Mouse (Mus musculus): ENCODE data around the gene Ano2. TPM values are rescaled to one million over a fixed set of nuclear protein-coding genes. Genes with fewer than 3 reads are reported as not detected.

Ano2 gene
- polyA plus RNA-seq, 1 experiment from 2014 or later = 0.05 TPM

GRCm38 (mm10) chr6:125680613-125681012 lies 9.6 kb upstream of the Ano2 start:
- H3K9ac ChIP-seq = no peak overlapping the region

GRCm38 (mm10) chr6:125685420-125685819 lies 4.8 kb upstream of the Ano2 start:
- Histone ChIP-seq H3K9me3 (no peaks in the 10 kb centered on the region), H3K4me1 (peaks cover 11% of the 10 kb centered on the region), H3K27ac (no peak overlapping the region), H3K36me3 (no peaks in the 10 kb centered on the region), H3K4me2 (no peak overlapping the region), H3K4me3 (no peak overlapping the region), H3K27me3 (peaks cover 14% of the 10 kb centered on the region), H3K9ac (no peak overlapping the region)
- ATAC-seq (ENCODE audit: insufficient number of reproducible peaks, low FRiP score, low TSS enrichment, low read depth) = no peak

More at GRCm38 (mm10) chr6:125680613-125681012, 9.6 kb upstream of the Ano2 start:
- H3K4me1 ChIP-seq = peaks cover 12% of the 10 kb centered on the region
- 24% methylated on average over 11 of the region's 11 CpGs for WGBS
- no peak overlapping the region for H3K27ac ChIP-seq
- no peaks in the 10 kb centered on the region for H3K9me3 ChIP-seq
- no peaks in the 10 kb centered on the region for H3K27me3 ChIP-seq
- no peak overlapping the region for H3K4me3 ChIP-seq
- no peak for ATAC-seq (ENCODE audit: insufficient number of reproducible peaks, low FRiP score, low TSS enrichment, low read depth)
- no peak overlapping the region for H3K4me2 ChIP-seq
- no peaks in the 10 kb centered on the region for H3K36me3 ChIP-seq

GRCm38 (mm10) chr6:125687986-125688385 lies 2.2 kb upstream of the Ano2 start:
- 41% methylated on average over 1 of the region's 1 CpGs for WGBS
- peaks cover 9% of the 10 kb centered on the region for H3K4me1 ChIP-seq
- H3K27ac ChIP-seq = no peak overlapping the region
- no peak overlapping the region for H3K4me2 ChIP-seq
- no peaks in the 10 kb centered on the region for H3K36me3 ChIP-seq
- no peaks in the 10 kb centered on the region for H3K9me3 ChIP-seq
- H3K4me3 ChIP-seq = no peak overlapping the region
- H3K9ac ChIP-seq = no peak overlapping the region
- ATAC-seq (ENCODE audit: insufficient number of reproducible peaks, low FRiP score, low TSS enrichment, low read depth) = no peak
- peaks cover 23% of the 10 kb centered on the region for H3K27me3 ChIP-seq

GRCm38 (mm10) chr6:125701146-125701545 lies 10.9 kb downstream of the Ano2 start:
- H3K9me3 ChIP-seq = no peaks in the 10 kb centered on the region
- no peak overlapping the region for H3K4me2 ChIP-seq
- WGBS = 83% methylated on average over 2 of the region's 2 CpGs
- ATAC-seq (ENCODE audit: insufficient number of reproducible peaks, low FRiP score, low TSS enrichment, low read depth) = no peak
- H3K27me3 ChIP-seq = no peaks in the 10 kb centered on the region
- H3K4me1 ChIP-seq = no peaks in the 10 kb centered on the region
- H3K9ac ChIP-seq = no peak overlapping the region
- no peak overlapping the region for H3K27ac ChIP-seq
- H3K36me3 ChIP-seq = no peaks in the 10 kb centered on the region
- H3K4me3 ChIP-seq = no peak overlapping the region

GRCm38 (mm10) chr6:125711261-125711660 lies 21.0 kb downstream of the Ano2 start:
- Histone ChIP-seq H3K27ac (no peak overlapping the region), H3K27me3 (no peaks in the 10 kb centered on the region), H3K4me1 (no peaks in the 10 kb centered on the region), H3K9me3 (no peaks in the 10 kb centered on the region), H3K4me3 (no peak overlapping the region), H3K4me2 (no peak overlapping the region), H3K36me3 (no peaks in the 10 kb centered on the region), H3K9ac (no peak overlapping the region)
- ATAC-seq (ENCODE audit: insufficient number of reproducible peaks, low FRiP score, low TSS enrichment, low read depth) = no peak
- 74% methylated on average over 16 of the region's 16 CpGs for WGBS

GRCm38 (mm10) chr6:125726408-125726807 lies 36.2 kb downstream of the Ano2 start:
- Histone ChIP-seq H3K4me2 (no peak overlapping the region), H3K36me3 (no peaks in the 10 kb centered on the region), H3K27ac (no peak overlapping the region), H3K9ac (no peak overlapping the region), H3K9me3 (no peaks in the 10 kb centered on the region), H3K4me1 (peaks cover 10% of the 10 kb centered on the region; the same call in 1 of the 2 replicates), H3K27me3 (no peaks in the 10 kb centered on the region), H3K4me3 (no peak overlapping the region)
- no peak for ATAC-seq (ENCODE audit: insufficient number of reproducible peaks, low FRiP score, low TSS enrichment, low read depth)
- WGBS = 90% methylated on average over 2 of the region's 2 CpGs

- Histone ChIP-seq H3K4me1 (peaks cover 10% of the 10 kb centered on the region; the same call in 1 of the 2 replicates), H3K27ac (no peak overlapping the region), H3K4me3 (no peak overlapping the region), H3K36me3 (no peaks in the 10 kb centered on the region), H3K9me3 (no peaks in the 10 kb centered on the region), H3K9ac (no peak overlapping the region), H3K4me2 (no peak overlapping the region), H3K27me3 (no peaks in the 10 kb centered on the region)
- ATAC-seq (ENCODE audit: insufficient number of reproducible peaks, low FRiP score, low TSS enrichment, low read depth) = no peak
- 52% methylated on average over 5 of the region's 5 CpGs for WGBS
Observed at GRCm38 (mm10) chr6:125727484-125727911, 37.3 kb downstream of the Ano2 start.

GRCm38 (mm10) chr6:125729471-125729870 lies 39.3 kb downstream of the Ano2 start:
- no peak for ATAC-seq (ENCODE audit: insufficient number of reproducible peaks, low FRiP score, low TSS enrichment, low read depth)
- no peak overlapping the region for H3K4me3 ChIP-seq
- H3K27me3 ChIP-seq = no peaks in the 10 kb centered on the region
- H3K4me2 ChIP-seq = no peak overlapping the region
- peaks cover 10% of the 10 kb centered on the region; the same call in 1 of the 2 replicates for H3K4me1 ChIP-seq
- H3K36me3 ChIP-seq = no peaks in the 10 kb centered on the region
- H3K9ac ChIP-seq = no peak overlapping the region
- no peak overlapping the region for H3K27ac ChIP-seq
- 78% methylated on average over 6 of the region's 6 CpGs for WGBS
- H3K9me3 ChIP-seq = no peaks in the 10 kb centered on the region

- H3K36me3 ChIP-seq = no peaks in the 10 kb centered on the region
- H3K4me1 ChIP-seq = peaks cover 10% of the 10 kb centered on the region; the same call in 1 of the 2 replicates
- H3K4me3 ChIP-seq = no peak overlapping the region
- no peak overlapping the region for H3K9ac ChIP-seq
- WGBS = 52% methylated on average over 11 of the region's 11 CpGs
- H3K4me2 ChIP-seq = no peak overlapping the region
- H3K9me3 ChIP-seq = no peaks in the 10 kb centered on the region
- no peaks in the 10 kb centered on the region for H3K27me3 ChIP-seq
- no peak for ATAC-seq (ENCODE audit: insufficient number of reproducible peaks, low FRiP score, low TSS enrichment, low read depth)
- no peak overlapping the region for H3K27ac ChIP-seq
Observed at GRCm38 (mm10) chr6:125729986-125730535, 39.8 kb downstream of the Ano2 start.

GRCm38 (mm10) chr6:125737511-125738285 lies 47.5 kb downstream of the Ano2 start:
- no peak for ATAC-seq (ENCODE audit: insufficient number of reproducible peaks, low FRiP score, low TSS enrichment, low read depth)
- H3K27me3 ChIP-seq = no peaks in the 10 kb centered on the region
- H3K27ac ChIP-seq = no peak overlapping the region
- no peak overlapping the region for H3K4me2 ChIP-seq
- no peak overlapping the region for H3K4me3 ChIP-seq
- H3K36me3 ChIP-seq = no peaks in the 10 kb centered on the region
- H3K4me1 ChIP-seq = no peaks in the 10 kb centered on the region
- H3K9ac ChIP-seq = no peak overlapping the region
- H3K9me3 ChIP-seq = no peaks in the 10 kb centered on the region
- 51% methylated on average over 11 of the region's 11 CpGs for WGBS

GRCm38 (mm10) chr6:125743203-125744100 lies 53.2 kb downstream of the Ano2 start:
- ATAC-seq (ENCODE audit: insufficient number of reproducible peaks, low FRiP score, low TSS enrichment, low read depth) = no peak
- no peak overlapping the region for H3K4me2 ChIP-seq
- H3K27me3 ChIP-seq = no peaks in the 10 kb centered on the region
- peaks cover 9% of the 10 kb centered on the region for H3K4me1 ChIP-seq
- H3K36me3 ChIP-seq = no peaks in the 10 kb centered on the region
- no peak overlapping the region for H3K27ac ChIP-seq
- WGBS = 90% methylated on average over 10 of the region's 10 CpGs
- no peak overlapping the region for H3K4me3 ChIP-seq
- no peaks in the 10 kb centered on the region for H3K9me3 ChIP-seq
- H3K9ac ChIP-seq = no peak overlapping the region
